Mouse (Mus musculus) intestine, embryonic 14.5 days (tissue): ENCODE measurements around the gene Mfap5. TPM values are rescaled to one million over a fixed set of nuclear protein-coding genes. Genes with fewer than 3 reads are reported as not detected.
"Not testable (repeated sequence)": the region's sequence is repeated elsewhere in the genome, so short reads cannot be mapped to it uniquely, and the experiment has no call there.

Experiments
- ATAC-seq: fragments of 200-750 bp; cut with Nextera tagmentation; replicated peaks from 2 replicates; pipeline ENCODE4 v1.8.0; 2017; ENCODE audit warnings: low read depth, moderate number of reproducible peaks, moderate TSS enrichment, moderate library complexity; ENCODE audit not compliant: low FRiP score, low TSS enrichment
- DNase-seq: peaks from one replicate; pipeline ENCODE4 v3.0.0-alpha.2; 2018; ENCODE audit warnings: low spot score
- H3K27ac ChIP-seq: fragments of 300-500 bp; sonication (generic); 2 replicates; pipeline ENCODE4 v1.5.1; 2014; ENCODE audit warnings: low read depth, mild to moderate bottlenecking, control low read depth
- H3K27me3 ChIP-seq: fragments of 300-500 bp; sonication (generic); replicated peaks from 2 replicates; pipeline ENCODE4 v1.6.1; 2014; ENCODE audit warnings: low read length, control low read depth; ENCODE audit not compliant: control insufficient read depth, insufficient read depth
- H3K36me3 ChIP-seq: fragments of 300-500 bp; sonication (generic); 2 replicates; pipeline ENCODE4 v1.6.1; 2014; ENCODE audit warnings: low read length, control low read depth; ENCODE audit not compliant: control insufficient read depth, insufficient read depth
- H3K4me1 ChIP-seq: fragments of 300-500 bp; sonication (generic); replicated peaks from 2 replicates; pipeline ENCODE4 v1.6.1; 2014; ENCODE audit warnings: low read length, control low read depth, mixed read lengths; ENCODE audit not compliant: control insufficient read depth, insufficient read depth
- H3K4me2 ChIP-seq: fragments of 300-500 bp; sonication (generic); 2 replicates; pipeline ENCODE4 v1.6.1; 2014; ENCODE audit warnings: low read length
- H3K4me3 ChIP-seq: fragments of 300-500 bp; sonication (generic); 2 replicates; pipeline ENCODE4 v1.5.1; 2014; ENCODE audit warnings: low read depth, low read length, control low read depth, mixed read lengths
- H3K9ac ChIP-seq: fragments of 300-500 bp; sonication (generic); 2 replicates; pipeline ENCODE4 v1.6.1; 2014; ENCODE audit warnings: mild to moderate bottlenecking, low read length
- H3K9me3 ChIP-seq: fragments of 300-500 bp; sonication (generic); 2 replicates; pipeline ENCODE4 v1.6.1; 2016; ENCODE audit warnings: low read length, control low read depth; ENCODE audit not compliant: control insufficient read depth
- WGBS: fragments of 180-500 bp; shearing (Covaris S2); extraction: QIAGEN DNeasy Blood & Tissue Kit; methylation state at CpG from one replicate; pipeline ENCODE4 v1.1.7; 2014; 5-methylcytosine and 5-hydroxymethylcytosine counted together
- polyA plus RNA-seq: library from polyadenylated mRNA; unstranded; fragments of >200 nt; fragmentation: Nextera tagmentation; extraction: Ambion mirVana; gene quantifications from 2 replicates; pipeline ENCODE4 v1.2.1, GENCODE M21; 2014

The Mfap5 gene
- polyA plus RNA-seq, 1 experiment from 2014 or later = 4.6 TPM

DNA sequence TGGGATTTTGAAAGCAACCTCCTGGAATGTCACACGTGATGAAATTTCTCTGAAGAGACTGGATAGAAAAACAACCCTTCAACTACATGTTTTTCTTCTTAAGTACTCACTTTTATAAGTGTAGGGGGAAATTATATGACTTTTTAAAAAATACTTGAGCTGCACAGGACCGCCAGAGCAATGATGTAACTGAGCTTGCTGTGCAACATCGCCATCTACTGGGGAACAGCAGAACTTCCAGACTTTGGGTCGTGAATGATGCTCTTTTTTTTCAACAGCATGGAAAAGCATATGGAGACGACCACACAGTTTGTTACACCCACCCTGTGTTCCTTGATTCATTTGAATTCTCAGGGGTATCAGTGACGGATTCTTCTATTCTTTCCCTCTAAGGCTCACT is 56.8 kb downstream of the Mfap5 start:
- peaks cover 5% of the 10 kb centered on the region; the same call in 1 of the 2 replicates for H3K27me3 ChIP-seq
- no peak overlapping the region for H3K27ac ChIP-seq
- no peaks in the 10 kb centered on the region for H3K4me1 ChIP-seq
- WGBS = 3% methylated on average over 6 of the region's 6 CpGs
- H3K4me2 ChIP-seq = peak overlapping the region; percentile 9; the same call in 1 of the 2 replicates
- no peaks in the 10 kb centered on the region for H3K9me3 ChIP-seq
- no peak overlapping the region for H3K9ac ChIP-seq
- DNase-seq (peak; percentile 80), ATAC-seq (no peak)
- no peak overlapping the region for H3K4me3 ChIP-seq
- H3K36me3 ChIP-seq = no peaks in the 10 kb centered on the region

- Histone ChIP-seq H3K9me3 (no peaks in the 10 kb centered on the region), H3K4me3 (no peak overlapping the region), H3K36me3 (no peaks in the 10 kb centered on the region), H3K4me2 (no peak overlapping the region), H3K4me1 (no peaks in the 10 kb centered on the region), H3K9ac (no peak overlapping the region), H3K27ac (no peak overlapping the region), H3K27me3 (peaks cover 5% of the 10 kb centered on the region; the same call in 1 of the 2 replicates)
- ATAC-seq = no peak
- WGBS = 89% methylated on average over 9 of the region's 9 CpGs
- no peak for DNase-seq
Measured at GRCm38 (mm10) chr6:122565070-122565784, 59.6 kb downstream of the Mfap5 start.

DNA sequence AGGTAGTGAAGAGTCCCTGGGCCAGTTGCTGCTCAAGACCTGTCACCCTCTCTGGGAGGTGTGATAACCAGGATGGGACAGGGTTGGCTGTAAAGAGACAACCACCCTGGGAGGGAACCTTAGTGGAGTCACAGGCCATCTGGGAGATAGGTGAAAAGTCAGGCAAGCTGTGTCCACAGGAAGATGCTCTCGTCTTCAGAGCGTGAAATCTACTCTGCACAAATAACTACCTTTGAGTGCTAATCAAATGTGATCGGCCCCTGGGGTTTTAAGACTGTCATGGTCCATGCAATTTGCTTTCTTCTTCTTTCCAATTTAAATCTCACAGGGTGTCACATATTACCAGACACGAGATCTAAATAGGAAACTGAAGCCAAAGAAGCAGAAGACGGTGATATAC is 63.5 kb downstream of the Mfap5 start:
- H3K9me3 ChIP-seq = no peaks in the 10 kb centered on the region
- H3K27ac ChIP-seq = no peak overlapping the region
- no peaks in the 10 kb centered on the region for H3K4me1 ChIP-seq
- H3K27me3 ChIP-seq = no peaks in the 10 kb centered on the region
- DNase-seq (no peak), ATAC-seq (no peak)
- H3K9ac ChIP-seq = no peak overlapping the region
- WGBS = 72% methylated on average over 5 of the region's 5 CpGs
- no peak overlapping the region for H3K4me3 ChIP-seq
- no peaks in the 10 kb centered on the region for H3K36me3 ChIP-seq
- no peak overlapping the region for H3K4me2 ChIP-seq

DNA sequence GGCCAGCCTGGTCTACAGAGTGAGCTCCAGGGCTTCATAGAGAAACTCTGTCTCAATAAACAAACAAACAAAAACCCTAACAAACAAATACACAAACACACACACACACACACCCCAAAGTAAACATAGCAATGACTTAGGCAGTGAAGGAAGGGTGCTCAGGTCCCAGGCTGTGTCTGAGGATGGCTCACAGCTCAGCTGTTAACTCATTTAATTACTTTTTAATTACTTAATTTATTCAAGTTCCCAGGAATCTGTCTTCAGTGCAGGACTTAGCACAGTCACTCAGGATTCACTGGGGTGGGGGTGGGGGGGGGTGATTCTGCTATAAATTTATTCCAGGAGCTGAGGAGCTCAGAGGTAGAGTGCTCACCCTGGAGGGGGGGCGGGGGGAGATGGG is 64.1 kb downstream of the Mfap5 start:
- H3K27ac ChIP-seq = no peak overlapping the region
- ATAC-seq (no peak), DNase-seq (no peak)
- H3K27me3 ChIP-seq = no peaks in the 10 kb centered on the region
- no peak overlapping the region for H3K4me2 ChIP-seq
- H3K4me3 ChIP-seq = no peak overlapping the region
- H3K36me3 ChIP-seq = no peaks in the 10 kb centered on the region
- no peaks in the 10 kb centered on the region for H3K4me1 ChIP-seq
- H3K9me3 ChIP-seq = no peaks in the 10 kb centered on the region
- no peak overlapping the region for H3K9ac ChIP-seq
- 78% methylated on average over 1 of the region's 1 CpGs for WGBS

GRCm38 (mm10) chr6:122570695-122571616 is 65.3 kb downstream of the Mfap5 start:
- no peak overlapping the region for H3K9ac ChIP-seq

GRCm38 (mm10) chr6:122571617-122571959 is 65.9 kb downstream of the Mfap5 start:
- H3K27ac ChIP-seq = no peak overlapping the region
- 74% methylated on average over 3 of the region's 3 CpGs for WGBS
- ATAC-seq = no peak
- H3K4me3 ChIP-seq = no peak overlapping the region
- no peaks in the 10 kb centered on the region for H3K4me1 ChIP-seq
- no peaks in the 10 kb centered on the region for H3K36me3 ChIP-seq
- no peak overlapping the region for H3K9ac ChIP-seq
- no peak for DNase-seq
- H3K4me2 ChIP-seq = no peak overlapping the region
- H3K27me3 ChIP-seq = no peaks in the 10 kb centered on the region
- H3K9me3 ChIP-seq = no peaks in the 10 kb centered on the region

More at GRCm38 (mm10) chr6:122570695-122571616, 65.3 kb downstream of the Mfap5 start:
- no peaks in the 10 kb centered on the region for H3K9me3 ChIP-seq
- no peak for DNase-seq
- no peaks in the 10 kb centered on the region for H3K36me3 ChIP-seq
- no peak overlapping the region for H3K27ac ChIP-seq
- no peaks in the 10 kb centered on the region for H3K27me3 ChIP-seq
- H3K4me3 ChIP-seq = no peak overlapping the region
- no peak for ATAC-seq
- 68% methylated on average over 8 of the region's 8 CpGs for WGBS
- H3K4me2 ChIP-seq = no peak overlapping the region
- H3K4me1 ChIP-seq = no peaks in the 10 kb centered on the region

DNA sequence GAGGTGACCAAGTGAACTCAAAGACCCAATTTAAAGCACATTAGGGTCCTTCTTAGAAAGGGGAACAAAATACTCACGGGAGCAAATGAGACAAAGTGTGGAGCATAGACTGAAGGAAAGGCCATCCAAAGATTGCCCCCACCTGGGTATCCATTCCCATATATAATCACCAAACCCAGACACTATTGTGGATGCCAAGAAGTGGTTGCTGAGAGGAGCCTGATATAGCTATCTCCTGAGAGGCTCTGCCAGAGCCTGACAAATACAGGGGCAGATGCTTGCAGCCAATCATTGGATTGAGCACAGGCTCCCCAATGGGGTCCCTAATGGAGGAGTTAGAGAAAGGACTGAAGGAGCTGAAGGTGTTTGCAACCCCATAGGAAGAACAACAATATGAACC is 69.4 kb downstream of the Mfap5 start:
- not testable (repeated sequence) for H3K27ac ChIP-seq, DNase-seq, H3K4me3 ChIP-seq, H3K4me1 ChIP-seq, H3K27me3 ChIP-seq, ATAC-seq, H3K9ac ChIP-seq, H3K4me2 ChIP-seq, H3K36me3 ChIP-seq, H3K9me3 ChIP-seq
- 83% methylated on average over 1 of the region's 1 CpGs for WGBS

DNA sequence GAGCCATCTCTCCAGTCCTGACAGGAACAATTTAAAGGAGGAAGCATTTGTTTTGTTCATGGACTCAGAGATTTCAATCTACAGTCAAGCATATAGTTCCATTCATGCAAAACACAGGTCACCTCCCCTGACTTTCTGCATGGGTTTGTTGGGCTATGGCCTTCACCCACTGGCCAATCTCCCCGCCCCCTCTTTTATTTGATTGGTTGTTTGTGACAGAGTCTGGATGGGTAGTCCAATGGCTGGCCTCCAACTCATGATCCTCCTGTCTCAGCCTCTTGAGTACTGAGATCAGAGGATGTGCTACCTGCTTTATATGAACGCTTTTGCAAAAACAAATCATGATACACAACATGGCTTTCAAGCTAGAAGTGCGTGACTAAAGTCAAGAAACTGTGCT is 71.4 kb downstream of the Mfap5 start:
- DNase-seq = no peak
- Histone ChIP-seq H3K4me3 (no peak overlapping the region), H3K36me3 (no peaks in the 10 kb centered on the region), H3K9me3 (no peaks in the 10 kb centered on the region), H3K27me3 (no peaks in the 10 kb centered on the region), H3K27ac (no peak overlapping the region), H3K9ac (no peak overlapping the region), H3K4me2 (no peak overlapping the region), H3K4me1 (no peaks in the 10 kb centered on the region)
- ATAC-seq = no peak
- 86% methylated on average over 3 of the region's 3 CpGs for WGBS
